Mouse (Mus musculus): ENCODE measurements around the gene Sptan1. TPM values are rescaled to one million over a fixed set of nuclear protein-coding genes. Genes with fewer than 3 reads are reported as not detected.

Sptan1 gene
- total RNA-seq (2015) (59.3 and 72.4 TPM in 2 replicates), total RNA-seq (2017) (131 and 136 TPM in 2 replicates)

- ATAC-seq (ENCODE audit: poor library complexity, severe bottlenecking) = peak; percentile 95
Observed at GRCm38 (mm10) chr2:29965250-29965843, at the start of gene Sptan1. Gene Sptan1 (plus strand): TSS chr2:29965560.

- ATAC-seq (ENCODE audit: poor library complexity, severe bottlenecking) = no peak
Observed at GRCm38 (mm10) chr2:29917621-29918020, 47.7 kb upstream of the Sptan1 start.

GRCm38 (mm10) chr2:29922011-29922410 lies 43.3 kb upstream of the Sptan1 start:
- ATAC-seq (ENCODE audit: poor library complexity, severe bottlenecking) = no peak

GRCm38 (mm10) chr2:29926542-29926941 lies 38.8 kb upstream of the Sptan1 start:
- ATAC-seq (ENCODE audit: poor library complexity, severe bottlenecking) = no peak

- ATAC-seq (ENCODE audit: poor library complexity, severe bottlenecking) = no peak
Observed at GRCm38 (mm10) chr2:29930506-29930905, 34.9 kb upstream of the Sptan1 start.

GRCm38 (mm10) chr2:29931194-29931593 lies 34.2 kb upstream of the Sptan1 start:
- no peak for ATAC-seq (ENCODE audit: poor library complexity, severe bottlenecking)

GRCm38 (mm10) chr2:29934906-29935599 lies 30.3 kb upstream of the Sptan1 start, which contains the start of gene Gle1:
Gene Gle1 (plus strand): TSS chr2:29935426.
- peak; percentile 100 for ATAC-seq (ENCODE audit: poor library complexity, severe bottlenecking)

GRCm38 (mm10) chr2:29940073-29940472 lies 25.3 kb upstream of the Sptan1 start:
- ATAC-seq (ENCODE audit: poor library complexity, severe bottlenecking) = no peak

GRCm38 (mm10) chr2:29940826-29941225 lies 24.5 kb upstream of the Sptan1 start:
- ATAC-seq (ENCODE audit: poor library complexity, severe bottlenecking) = no peak

GRCm38 (mm10) chr2:29944723-29945122 lies 20.6 kb upstream of the Sptan1 start:
- no peak for ATAC-seq (ENCODE audit: poor library complexity, severe bottlenecking)

GRCm38 (mm10) chr2:29948896-29949295 lies 16.5 kb upstream of the Sptan1 start:
- ATAC-seq (ENCODE audit: poor library complexity, severe bottlenecking) = no peak

- no peak for ATAC-seq (ENCODE audit: poor library complexity, severe bottlenecking)
Observed at GRCm38 (mm10) chr2:29961246-29961645, 4.1 kb upstream of the Sptan1 start.

GRCm38 (mm10) chr2:29964354-29965249 lies 758 bp upstream of the Sptan1 start:
- ATAC-seq (ENCODE audit: poor library complexity, severe bottlenecking) = no peak

GRCm38 (mm10) chr2:29965906-29966305 lies 546 bp downstream of the Sptan1 start:
- ATAC-seq (ENCODE audit: poor library complexity, severe bottlenecking) = peak; percentile 9; the same call in 1 of the 2 replicates

GRCm38 (mm10) chr2:29966826-29967225 lies 1.5 kb downstream of the Sptan1 start:
- ATAC-seq (ENCODE audit: poor library complexity, severe bottlenecking) = no peak

GRCm38 (mm10) chr2:29967768-29968167 lies 2.4 kb downstream of the Sptan1 start:
- ATAC-seq (ENCODE audit: poor library complexity, severe bottlenecking) = no peak

GRCm38 (mm10) chr2:29968638-29969037 lies 3.3 kb downstream of the Sptan1 start:
- no peak for ATAC-seq (ENCODE audit: poor library complexity, severe bottlenecking)

GRCm38 (mm10) chr2:29971838-29972635 lies 6.7 kb downstream of the Sptan1 start:
- ATAC-seq (ENCODE audit: poor library complexity, severe bottlenecking) = no peak

GRCm38 (mm10) chr2:29973525-29973924 lies 8.2 kb downstream of the Sptan1 start:
- no peak for ATAC-seq (ENCODE audit: poor library complexity, severe bottlenecking)

GRCm38 (mm10) chr2:29977307-29977706 lies 11.9 kb downstream of the Sptan1 start:
- ATAC-seq (ENCODE audit: poor library complexity, severe bottlenecking) = peak; percentile 76

- no peak for ATAC-seq (ENCODE audit: poor library complexity, severe bottlenecking)
Observed at GRCm38 (mm10) chr2:29980661-29981060, 15.3 kb downstream of the Sptan1 start.

Measured in megakaryocyte, adult 5-6 weeks (primary cell).